Mouse (Mus musculus) ES-Bruce4 (cell line): ENCODE results near the gene Gjb6. TPM values are rescaled to one million over a fixed set of nuclear protein-coding genes. Genes with fewer than 3 reads are reported as not detected.

Experiments
- H3K27ac ChIP-seq: 2 replicates; pipeline ENCODE4 v1.5.1; 2012; ENCODE audit warnings: low read length, inconsistent platforms; ENCODE audit not compliant: insufficient read depth
- H3K27me3 ChIP-seq: 2 replicates; pipeline ENCODE4 v1.6.1; 2012; ENCODE audit warnings: mild to moderate bottlenecking, low read length, inconsistent platforms; ENCODE audit not compliant: control insufficient read depth, poor library complexity, insufficient read depth, severe bottlenecking
- H3K36me3 ChIP-seq: 2 replicates; pipeline ENCODE4 v1.6.1; 2012; ENCODE audit warnings: inconsistent platforms, mild to moderate bottlenecking, low read length, moderate library complexity; ENCODE audit not compliant: control insufficient read depth, poor library complexity, insufficient read depth, severe bottlenecking
- H3K4me1 ChIP-seq: one replicate; pipeline ENCODE4 v1.8.1; 2011; ENCODE audit warnings: low read length; ENCODE audit not compliant: control insufficient read depth, insufficient read depth
- H3K4me3 ChIP-seq: 2 replicates; pipeline ENCODE4 v1.5.1; 2011; ENCODE audit warnings: low read depth, mild to moderate bottlenecking, low read length
- H3K9ac ChIP-seq: 2 replicates; pipeline ENCODE4 v1.6.1; 2012; ENCODE audit warnings: low read depth, mild to moderate bottlenecking, inconsistent platforms; ENCODE audit not compliant: poor library complexity, severe bottlenecking
- H3K9me3 ChIP-seq: replicated peaks from 2 replicates; pipeline ENCODE4 v1.6.1; 2012; ENCODE audit warnings: mild to moderate bottlenecking, low read length, inconsistent platforms; ENCODE audit not compliant: control insufficient read depth, poor library complexity, insufficient read depth, severe bottlenecking
- CTCF ChIP-seq: IDR thresholded peaks from one replicate; pipeline ENCODE4 v1.8.1; 2011; ENCODE audit warnings: low read depth, low read length
- EP300 ChIP-seq: IDR thresholded peaks from 2 replicates; pipeline ENCODE4 v1.6.1; 2011; ENCODE audit warnings: low read depth, low read length; ENCODE audit not compliant: insufficient read depth
- POLR2A ChIP-seq: IDR thresholded peaks from one replicate; pipeline ENCODE4 v1.8.1; 2011; ENCODE audit warnings: low read length; ENCODE audit not compliant: insufficient read depth
- polyA plus RNA-seq: library from polyadenylated mRNA; stranded (reverse); fragments of >200 nt; gene quantifications from 2 replicates; pipeline ENCODE4 v1.2.4, GENCODE M21; 2011; ENCODE audit warnings: low read depth; ENCODE audit not compliant: missing spikeins, insufficient read depth, insufficient read length

The Gjb6 gene
- not detected in 2 replicates for polyA plus RNA-seq

- Histone ChIP-seq H3K9me3 (no peaks in the 10 kb centered on the region), H3K36me3 (no peaks in the 10 kb centered on the region), H3K9ac (peak within 1 kb of the TSS; percentile 44; the same call in 1 of the 2 replicates), H3K4me1 (no peaks in the 10 kb centered on the region), H3K27ac (no peak within 1 kb of the TSS), H3K27me3 (peaks cover 6% of the 10 kb centered on the region; the same call in 1 of the 2 replicates), H3K4me3 (peak within 1 kb of the TSS; percentile 55)
- TF ChIP-seq EP300, result no peak
- no peak for TF ChIP-seq POLR2A
- no peak for TF ChIP-seq CTCF
These were observed at the start of gene Gjb6 for GRCm38 (mm10) chr14:57133161-57133661. Gene Gjb6, minus strand, starts transcription at chr14:57133611.

DNA sequence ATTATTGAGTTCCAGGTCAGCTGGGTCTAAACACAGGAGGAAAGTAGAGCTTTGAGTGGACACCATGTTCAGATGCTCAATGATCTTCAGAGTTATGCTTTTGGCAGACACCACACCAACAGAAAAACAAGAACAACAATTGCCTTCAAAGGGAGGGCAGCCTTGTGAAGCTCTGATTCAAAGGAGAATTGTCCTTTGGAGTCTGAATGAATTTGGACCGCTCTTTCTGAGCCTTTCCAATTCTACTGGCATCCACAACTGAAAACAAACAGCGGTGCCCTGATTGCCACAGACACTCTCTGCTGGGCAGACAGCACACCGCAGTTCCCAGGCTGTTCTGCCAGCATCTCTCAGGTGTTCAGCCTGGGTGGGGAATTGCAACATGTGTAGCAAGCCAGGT lies 32.1 kb upstream of the Gjb6 start:
- no peaks in the 10 kb centered on the region for H3K36me3 ChIP-seq
- no peak overlapping the region for H3K9ac ChIP-seq
- H3K27ac ChIP-seq, result no peak overlapping the region
- no peak overlapping the region for H3K4me3 ChIP-seq
- H3K4me1 ChIP-seq, result no peaks in the 10 kb centered on the region
- H3K9me3 ChIP-seq, result no peaks in the 10 kb centered on the region
- H3K27me3 ChIP-seq, result no peaks in the 10 kb centered on the region
- TF ChIP-seq CTCF (no peak), POLR2A (no peak), EP300 (no peak)

GRCm38 (mm10) chr14:57161833-57162232 lies 28.4 kb upstream of the Gjb6 start:
- no peak for TF ChIP-seq CTCF
- TF ChIP-seq POLR2A, result no peak
- TF ChIP-seq EP300, result no peak
- H3K36me3 ChIP-seq, result no peaks in the 10 kb centered on the region
- H3K4me1 ChIP-seq, result no peaks in the 10 kb centered on the region
- H3K9ac ChIP-seq, result no peak overlapping the region
- no peaks in the 10 kb centered on the region for H3K27me3 ChIP-seq
- H3K9me3 ChIP-seq, result no peaks in the 10 kb centered on the region
- no peak overlapping the region for H3K4me3 ChIP-seq
- H3K27ac ChIP-seq, result no peak overlapping the region

- no peaks in the 10 kb centered on the region for H3K9me3 ChIP-seq
- H3K27me3 ChIP-seq, result no peaks in the 10 kb centered on the region
- no peaks in the 10 kb centered on the region for H3K4me1 ChIP-seq
- no peaks in the 10 kb centered on the region for H3K36me3 ChIP-seq
- no peak overlapping the region for H3K27ac ChIP-seq
- H3K4me3 ChIP-seq, result no peak overlapping the region
- TF ChIP-seq CTCF (no peak), EP300 (no peak), POLR2A (no peak)
- H3K9ac ChIP-seq, result no peak overlapping the region
These were observed 27.8 kb upstream of the Gjb6 start for GRCm38 (mm10) chr14:57161201-57161600.

- Histone ChIP-seq H3K4me3 (no peak overlapping the region), H3K27me3 (no peaks in the 10 kb centered on the region), H3K9me3 (no peaks in the 10 kb centered on the region), H3K4me1 (no peaks in the 10 kb centered on the region), H3K27ac (no peak overlapping the region), H3K9ac (no peak overlapping the region), H3K36me3 (no peaks in the 10 kb centered on the region)
- no peak for TF ChIP-seq EP300
- no peak for TF ChIP-seq CTCF
- no peak for TF ChIP-seq POLR2A
These were observed 21.5 kb upstream of the Gjb6 start for GRCm38 (mm10) chr14:57154916-57155315.

DNA sequence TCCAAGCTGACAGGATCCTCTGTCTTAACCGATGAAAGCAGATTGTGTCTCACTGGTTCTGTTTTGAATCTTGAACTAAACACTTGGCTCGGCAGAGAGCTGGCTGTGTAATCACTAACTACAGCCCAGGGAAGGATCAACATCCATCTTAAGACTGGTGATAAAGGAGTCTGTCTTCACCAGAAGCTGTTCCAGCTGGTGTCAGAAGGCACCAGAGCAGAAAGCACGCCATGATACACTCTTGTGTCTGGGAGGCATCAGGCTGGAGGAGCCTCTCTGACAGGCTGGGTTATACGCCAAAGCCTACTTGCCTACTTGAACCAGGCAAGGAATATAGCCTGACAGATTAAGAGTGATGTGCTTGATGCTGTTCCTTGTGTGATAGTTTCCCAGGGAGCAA lies 12.3 kb upstream of the Gjb6 start:
- H3K9ac ChIP-seq, result no peak overlapping the region
- no peak overlapping the region for H3K27ac ChIP-seq
- H3K4me3 ChIP-seq, result no peak overlapping the region
- no peaks in the 10 kb centered on the region for H3K36me3 ChIP-seq
- no peaks in the 10 kb centered on the region for H3K9me3 ChIP-seq
- H3K4me1 ChIP-seq, result no peaks in the 10 kb centered on the region
- H3K27me3 ChIP-seq, result no peaks in the 10 kb centered on the region
- TF ChIP-seq EP300, result no peak
- TF ChIP-seq POLR2A, result no peak
- no peak for TF ChIP-seq CTCF
